Mouse (Mus musculus): ENCODE data around the gene Vmn2r11. TPM values are rescaled to one million over a fixed set of nuclear protein-coding genes. Genes with fewer than 3 reads are reported as not detected.
"Not testable (repeated sequence)": the region's sequence is repeated elsewhere in the genome, so short reads cannot be mapped to it uniquely, and the experiment has no call there.

Vmn2r11 gene
- not detected in 2 replicates for polyA plus RNA-seq (2015; fragmentation: Nextera tagmentation; extraction: Ambion mirVana)

DNA sequence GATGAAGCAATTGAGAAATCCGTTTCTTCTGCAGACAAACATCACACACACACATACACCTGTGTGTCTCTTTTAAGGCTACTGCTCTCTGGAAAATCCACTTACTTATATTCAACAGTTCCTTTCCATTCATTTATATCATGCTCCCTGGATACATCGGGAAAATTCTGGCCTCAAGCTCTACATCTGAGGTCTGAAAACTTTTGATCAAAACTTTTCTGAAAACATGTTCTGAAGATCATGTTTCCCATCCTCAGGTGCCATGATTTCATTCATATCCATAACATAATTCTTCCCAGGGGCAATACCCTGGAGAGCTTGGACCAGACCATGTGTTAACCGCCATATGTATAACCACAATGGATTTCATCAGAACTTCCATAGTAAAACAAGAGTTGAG is at the start of gene Vmn2r11:
Gene Vmn2r11 (minus strand): TSS at position 101 of the 400 bp plus-strand sequence.
- H3K4me2 ChIP-seq; H3K9ac ChIP-seq; H3K4me3 ChIP-seq; H3K27me3 ChIP-seq; H3K27ac ChIP-seq (replicated peaks); H3K9me3 ChIP-seq; ATAC-seq (ENCODE audit: low FRiP score, low read depth); H3K4me1 ChIP-seq (replicated peaks); H3K36me3 ChIP-seq: not testable (repeated sequence)
- WGBS: 88% methylated on average over 3 of the region's 3 CpGs

DNA sequence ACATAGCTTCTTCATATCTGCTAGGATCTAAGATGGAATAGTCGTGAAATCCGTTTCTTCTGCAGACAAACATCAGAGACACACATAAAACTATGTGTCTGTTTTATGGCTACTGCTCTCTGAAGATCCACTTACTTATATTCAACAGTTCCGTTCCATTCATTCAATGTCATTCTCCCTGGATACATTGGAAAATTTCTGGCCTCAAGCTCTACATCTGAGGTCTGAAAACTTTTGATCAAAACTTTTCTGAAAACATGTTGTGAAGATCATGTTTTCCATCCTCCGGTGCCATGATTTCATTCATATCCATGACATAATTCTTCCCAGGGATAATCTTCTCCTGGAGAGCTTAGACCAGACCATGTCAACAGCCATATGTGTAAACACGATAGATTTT is 38.5 kb upstream of the Vmn2r11 start, which contains the start of gene Vmn2r12:
Gene Vmn2r12 (minus strand): TSS at position 101 of the 400 bp plus-strand sequence.
- 89% methylated on average over 5 of the region's 5 CpGs for WGBS
- H3K36me3 ChIP-seq; H3K27me3 ChIP-seq; H3K4me3 ChIP-seq; H3K4me1 ChIP-seq (replicated peaks); H3K4me2 ChIP-seq; ATAC-seq (ENCODE audit: low FRiP score, low read depth); H3K27ac ChIP-seq (replicated peaks); H3K9me3 ChIP-seq; H3K9ac ChIP-seq: not testable (repeated sequence)

DNA sequence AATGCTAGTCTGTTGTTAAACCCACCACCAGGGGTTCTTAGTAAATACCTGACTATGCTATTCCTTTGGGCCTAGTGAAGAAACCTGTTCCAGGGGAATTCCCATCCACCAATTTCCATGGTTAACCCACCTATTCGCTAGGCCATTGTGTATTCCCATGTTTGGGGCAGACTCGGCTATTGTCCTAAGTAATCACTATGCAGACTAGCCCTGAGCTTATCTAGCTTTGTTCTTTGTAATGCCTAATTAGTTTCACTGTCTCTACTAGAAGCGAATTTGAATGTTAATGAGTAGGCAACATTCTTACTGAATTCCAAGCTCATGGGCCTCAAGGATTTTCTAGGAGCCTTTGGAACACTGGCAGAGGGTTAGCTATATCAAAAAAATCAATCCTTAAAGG is 37.1 kb upstream of the Vmn2r11 start:
- not testable (repeated sequence) for H3K27ac ChIP-seq (replicated peaks); H3K9me3 ChIP-seq; H3K36me3 ChIP-seq; H3K27me3 ChIP-seq; H3K9ac ChIP-seq; ATAC-seq (ENCODE audit: low FRiP score, low read depth); H3K4me3 ChIP-seq; H3K4me2 ChIP-seq; H3K4me1 ChIP-seq (replicated peaks)
- WGBS: 77% methylated on average over 3 of the region's 3 CpGs

DNA sequence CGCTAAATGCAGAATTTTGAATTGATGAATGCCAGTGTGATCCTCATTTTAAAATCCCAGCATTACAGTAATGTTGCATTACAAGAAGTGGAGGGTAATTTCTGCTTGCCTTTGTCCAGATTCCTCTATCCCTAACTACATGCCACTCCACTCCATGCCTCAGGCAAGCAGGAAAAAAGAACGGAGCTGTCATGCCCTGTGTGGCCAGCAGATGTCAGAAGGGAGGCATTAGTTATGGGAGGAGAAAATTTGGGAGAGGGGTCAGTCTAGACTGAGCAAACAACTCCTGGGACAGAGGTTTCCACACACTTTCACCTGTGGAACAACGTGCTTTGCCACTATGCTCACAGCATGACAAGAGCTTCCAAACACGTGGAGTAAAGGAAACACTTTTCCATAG is 12.6 kb upstream of the Vmn2r11 start:
- H3K27ac ChIP-seq (replicated peaks); H3K27me3 ChIP-seq; ATAC-seq (ENCODE audit: low FRiP score, low read depth); H3K4me1 ChIP-seq (replicated peaks); H3K4me3 ChIP-seq; H3K9me3 ChIP-seq; H3K36me3 ChIP-seq; H3K9ac ChIP-seq; H3K4me2 ChIP-seq: not testable (repeated sequence)
- WGBS: 40% methylated on average over 4 of the region's 4 CpGs

DNA sequence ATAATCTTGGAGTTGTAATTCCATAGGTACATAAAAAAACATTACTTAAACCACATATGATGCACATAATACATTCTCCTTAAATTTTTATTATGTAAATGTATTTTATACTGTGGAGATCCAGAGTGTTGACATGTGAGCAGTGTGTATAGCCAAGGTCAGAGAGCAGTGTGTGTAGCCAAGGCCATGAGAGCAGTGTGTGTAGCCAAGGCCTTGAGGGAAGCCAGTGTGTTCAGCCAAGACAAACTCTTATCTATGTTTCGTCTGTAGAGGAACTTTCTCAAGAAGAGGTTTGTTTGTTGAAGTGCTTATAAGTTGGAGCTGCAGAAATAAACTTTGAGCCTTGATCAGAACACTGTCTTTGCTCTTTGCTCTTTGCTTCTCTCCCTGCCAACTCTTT is 4.1 kb downstream of the Vmn2r11 start:
- H3K27me3 ChIP-seq: no peaks in the 10 kb centered on the region
- no peak overlapping the region for H3K9ac ChIP-seq
- no peak overlapping the region for H3K4me2 ChIP-seq
- 86% methylated on average over 1 of the region's 1 CpGs for WGBS
- H3K4me3 ChIP-seq: no peak overlapping the region
- no peak overlapping the region for H3K27ac ChIP-seq (replicated peaks)
- no peak for ATAC-seq (ENCODE audit: low FRiP score, low read depth)
- H3K36me3 ChIP-seq: no peaks in the 10 kb centered on the region
- H3K4me1 ChIP-seq (replicated peaks): no peaks in the 10 kb centered on the region
- peaks cover 4% of the 10 kb centered on the region; the same call in 1 of the 2 replicates for H3K9me3 ChIP-seq

DNA sequence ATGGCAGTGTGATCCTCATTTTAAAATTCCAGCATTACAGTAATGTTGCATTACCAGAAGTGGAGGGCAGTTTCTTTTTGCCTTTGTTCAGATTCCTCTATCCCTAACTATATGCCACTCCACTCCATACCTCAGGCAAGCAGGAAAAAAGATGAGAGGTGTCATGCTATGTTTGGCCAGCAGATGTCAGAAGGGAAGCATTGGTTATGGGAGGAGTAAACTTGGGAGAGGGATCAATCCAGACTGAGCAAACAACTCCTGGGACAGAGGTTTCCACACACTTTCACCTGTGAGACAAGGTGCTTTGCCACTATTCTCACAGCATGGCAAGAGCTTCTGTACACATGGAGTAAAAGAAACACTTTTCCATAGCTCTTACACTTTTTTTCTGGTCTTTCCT is 26.8 kb downstream of the Vmn2r11 start:
- no peak overlapping the region for H3K4me2 ChIP-seq
- H3K4me3 ChIP-seq: no peak overlapping the region
- no peaks in the 10 kb centered on the region for H3K27me3 ChIP-seq
- no peak overlapping the region for H3K27ac ChIP-seq (replicated peaks)
- H3K36me3 ChIP-seq: no peaks in the 10 kb centered on the region
- no peak overlapping the region for H3K9ac ChIP-seq
- 0 out of 2 replicates have a peak, but pooled peaks cover 7% of the 10 kb centered on the region for H3K9me3 ChIP-seq
- no peaks in the 10 kb centered on the region for H3K4me1 ChIP-seq (replicated peaks)
- ATAC-seq (ENCODE audit: low FRiP score, low read depth): no peak

DNA sequence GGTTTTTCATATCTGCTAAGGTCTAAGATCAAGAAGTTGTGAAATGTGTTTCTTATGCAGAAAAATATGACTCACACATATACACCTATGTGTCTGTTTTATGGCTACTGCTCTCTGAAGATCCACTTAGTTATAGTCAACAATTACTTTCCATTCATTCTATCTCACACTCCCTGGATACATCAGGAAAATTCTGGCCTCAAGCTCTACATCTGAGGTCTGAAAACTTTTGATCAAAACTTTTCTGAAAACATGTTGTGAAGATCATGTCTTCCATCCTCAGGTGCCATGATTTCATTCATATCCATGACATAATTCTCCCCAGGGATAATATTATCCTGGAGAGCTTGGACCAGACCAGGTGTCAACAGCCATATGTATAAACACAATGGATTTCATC is 52.9 kb downstream of the Vmn2r11 start, which contains the start of gene Vmn2r10:
Gene Vmn2r10 (minus strand): TSS at position 101 of the 400 bp plus-strand sequence.
- peaks cover 12% of the 10 kb centered on the region; the same call in 1 of the 2 replicates for H3K9me3 ChIP-seq
- not testable (repeated sequence) for ATAC-seq (ENCODE audit: low FRiP score, low read depth); H3K9ac ChIP-seq; H3K36me3 ChIP-seq; H3K27me3 ChIP-seq; H3K4me2 ChIP-seq; H3K4me3 ChIP-seq; H3K27ac ChIP-seq (replicated peaks); H3K4me1 ChIP-seq (replicated peaks)

Other genes starting within 250 kb of the Vmn2r11 start
- gene Vmn2r9, start 207.0 kb downstream of the Vmn2r11 start, polyA plus RNA-seq (2015; fragmentation: Nextera tagmentation; extraction: Ambion mirVana): not detected in 2 replicates
- not detected in 2 replicates for gene Vmn2r10, start 53.0 kb downstream of the Vmn2r11 start, polyA plus RNA-seq (2015; fragmentation: Nextera tagmentation; extraction: Ambion mirVana)
- not detected in 2 replicates for gene Vmn2r12, start 38.4 kb upstream of the Vmn2r11 start, polyA plus RNA-seq (2015; fragmentation: Nextera tagmentation; extraction: Ambion mirVana)
- not detected in 2 replicates for gene Vmn2r13, start 132.6 kb upstream of the Vmn2r11 start, polyA plus RNA-seq (2015; fragmentation: Nextera tagmentation; extraction: Ambion mirVana)
- not detected in 2 replicates for gene Vmn2r14, start 165.1 kb upstream of the Vmn2r11 start, polyA plus RNA-seq (2015; fragmentation: Nextera tagmentation; extraction: Ambion mirVana)
- gene Vmn2r15, start 238.1 kb upstream of the Vmn2r11 start, polyA plus RNA-seq (2015; fragmentation: Nextera tagmentation; extraction: Ambion mirVana): not detected in 2 replicates

Data from hindbrain, embryonic 15.5 days (tissue).